Mouse (Mus musculus): ENCODE results near the gene Pou1f1. TPM values are rescaled to one million over a fixed set of nuclear protein-coding genes. Genes with fewer than 3 reads are reported as not detected.

Gene Pou1f1
- polyA plus RNA-seq, 1 experiment from 2014 or later = not detected

GRCm38 (mm10) chr16:65560996-65561962, 41.0 kb downstream of the Pou1f1 start:
- 13% methylated on average over 8 of the region's 8 CpGs for WGBS
- Histone ChIP-seq H3K27ac (ENCODE audit: low read depth, low read length) (0 out of 2 replicates have a peak overlapping the region, but pooled peaks have one; percentile 24), H3K4me2 (replicated peaks; ENCODE audit: low read depth, low read length) (peak overlapping the region; percentile 76), H3K4me1 (ENCODE audit: control insufficient read depth, insufficient read depth, low read length) (peaks cover 5% of the 10 kb centered on the region; the same call in 1 of the 2 replicates), H3K27me3 (ENCODE audit: control insufficient read depth, insufficient read depth, low read length) (no peaks in the 10 kb centered on the region), H3K9me3 (ENCODE audit: control insufficient read depth, low read length) (no peaks in the 10 kb centered on the region), H3K4me3 (ENCODE audit: low read length) (peak overlapping the region; percentile 86), H3K9ac (ENCODE audit: low read depth, low read length) (peak overlapping the region; percentile 85), H3K36me3 (ENCODE audit: control insufficient read depth, insufficient read depth, low read length) (no peaks in the 10 kb centered on the region)
- no peak for ATAC-seq (ENCODE audit: low FRiP score, low TSS enrichment)

GRCm38 (mm10) chr16:65561963-65562863, 41.9 kb downstream of the Pou1f1 start, which contains the start of gene Chmp2b:
Chmp2b (minus strand) TSS chr16:65562726.
- Histone ChIP-seq H3K4me2 (replicated peaks; ENCODE audit: low read depth, low read length) (peak within 1 kb of the TSS; percentile 76), H3K4me3 (ENCODE audit: low read length) (peak within 1 kb of the TSS; percentile 86), H3K27ac (ENCODE audit: low read depth, low read length) (0 out of 2 replicates have a peak within 1 kb of the TSS, but pooled peaks have one; percentile 27), H3K9ac (ENCODE audit: low read depth, low read length) (peak within 1 kb of the TSS; percentile 85), H3K27me3 (ENCODE audit: control insufficient read depth, insufficient read depth, low read length) (no peaks in the 10 kb centered on the region), H3K4me1 (ENCODE audit: control insufficient read depth, insufficient read depth, low read length) (peaks cover 5% of the 10 kb centered on the region; the same call in 1 of the 2 replicates), H3K9me3 (ENCODE audit: control insufficient read depth, low read length) (no peaks in the 10 kb centered on the region), H3K36me3 (ENCODE audit: control insufficient read depth, insufficient read depth, low read length) (no peaks in the 10 kb centered on the region)
- WGBS = under 1% methylated on average over 65 of the region's 69 CpGs
- peak; percentile 94 for ATAC-seq (ENCODE audit: low FRiP score, low TSS enrichment)

GRCm38 (mm10) chr16:65562864-65563206, 42.5 kb downstream of the Pou1f1 start:
- peak overlapping the region; percentile 86 for H3K4me3 ChIP-seq (ENCODE audit: low read length)
- H3K9me3 ChIP-seq (ENCODE audit: control insufficient read depth, low read length) = no peaks in the 10 kb centered on the region
- H3K36me3 ChIP-seq (ENCODE audit: control insufficient read depth, insufficient read depth, low read length) = no peaks in the 10 kb centered on the region
- under 1% methylated on average over 10 of the region's 10 CpGs for WGBS
- peak; percentile 74 for ATAC-seq (ENCODE audit: low FRiP score, low TSS enrichment)
- H3K4me2 ChIP-seq (replicated peaks; ENCODE audit: low read depth, low read length) = peak overlapping the region; percentile 76
- H3K27ac ChIP-seq (ENCODE audit: low read depth, low read length) = no peak overlapping the region
- H3K9ac ChIP-seq (ENCODE audit: low read depth, low read length) = peak overlapping the region; percentile 85
- H3K4me1 ChIP-seq (ENCODE audit: control insufficient read depth, insufficient read depth, low read length) = peaks cover 5% of the 10 kb centered on the region; the same call in 1 of the 2 replicates
- H3K27me3 ChIP-seq (ENCODE audit: control insufficient read depth, insufficient read depth, low read length) = no peaks in the 10 kb centered on the region

- H3K4me3 ChIP-seq (ENCODE audit: low read length) = no peak overlapping the region
- H3K4me1 ChIP-seq (ENCODE audit: control insufficient read depth, insufficient read depth, low read length) = peaks cover 5% of the 10 kb centered on the region; the same call in 1 of the 2 replicates
- H3K27me3 ChIP-seq (ENCODE audit: control insufficient read depth, insufficient read depth, low read length) = no peaks in the 10 kb centered on the region
- H3K9me3 ChIP-seq (ENCODE audit: control insufficient read depth, low read length) = no peaks in the 10 kb centered on the region
- no peak overlapping the region for H3K4me2 ChIP-seq (replicated peaks; ENCODE audit: low read depth, low read length)
- WGBS = 36% methylated on average over 8 of the region's 8 CpGs
- H3K36me3 ChIP-seq (ENCODE audit: control insufficient read depth, insufficient read depth, low read length) = no peaks in the 10 kb centered on the region
- ATAC-seq (ENCODE audit: low FRiP score, low TSS enrichment) = no peak
- H3K27ac ChIP-seq (ENCODE audit: low read depth, low read length) = no peak overlapping the region
- no peak overlapping the region for H3K9ac ChIP-seq (ENCODE audit: low read depth, low read length)
Observed at GRCm38 (mm10) chr16:65564306-65564705, 44.0 kb downstream of the Pou1f1 start.

DNA sequence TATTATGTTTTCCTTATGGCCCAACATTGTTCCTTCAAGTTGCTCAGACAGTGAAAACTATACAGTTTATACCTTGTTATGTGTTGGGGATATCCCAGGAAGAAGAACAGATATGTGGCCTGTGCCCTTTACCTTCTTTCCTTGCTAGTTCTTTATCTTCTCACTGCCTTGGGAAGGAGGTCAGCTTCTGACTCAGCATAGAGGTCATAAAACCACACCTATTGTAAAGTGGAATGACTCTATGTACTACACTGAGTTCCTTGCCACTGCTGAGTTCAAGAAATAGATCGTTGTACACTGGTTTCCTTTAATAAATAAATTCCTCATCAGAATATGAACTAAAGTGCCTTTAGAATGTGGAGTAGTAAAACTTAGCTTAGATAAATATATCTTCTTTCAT, 44.6 kb downstream of the Pou1f1 start:
- H3K9ac ChIP-seq (ENCODE audit: low read depth, low read length) = no peak overlapping the region
- H3K27me3 ChIP-seq (ENCODE audit: control insufficient read depth, insufficient read depth, low read length) = no peaks in the 10 kb centered on the region
- H3K9me3 ChIP-seq (ENCODE audit: control insufficient read depth, low read length) = no peaks in the 10 kb centered on the region
- H3K4me2 ChIP-seq (replicated peaks; ENCODE audit: low read depth, low read length) = no peak overlapping the region
- H3K4me1 ChIP-seq (ENCODE audit: control insufficient read depth, insufficient read depth, low read length) = peaks cover 5% of the 10 kb centered on the region; the same call in 1 of the 2 replicates
- no peak overlapping the region for H3K4me3 ChIP-seq (ENCODE audit: low read length)
- ATAC-seq (ENCODE audit: low FRiP score, low TSS enrichment) = no peak
- no peak overlapping the region for H3K27ac ChIP-seq (ENCODE audit: low read depth, low read length)
- H3K36me3 ChIP-seq (ENCODE audit: control insufficient read depth, insufficient read depth, low read length) = no peaks in the 10 kb centered on the region
- 77% methylated on average over 1 of the region's 1 CpGs for WGBS

DNA sequence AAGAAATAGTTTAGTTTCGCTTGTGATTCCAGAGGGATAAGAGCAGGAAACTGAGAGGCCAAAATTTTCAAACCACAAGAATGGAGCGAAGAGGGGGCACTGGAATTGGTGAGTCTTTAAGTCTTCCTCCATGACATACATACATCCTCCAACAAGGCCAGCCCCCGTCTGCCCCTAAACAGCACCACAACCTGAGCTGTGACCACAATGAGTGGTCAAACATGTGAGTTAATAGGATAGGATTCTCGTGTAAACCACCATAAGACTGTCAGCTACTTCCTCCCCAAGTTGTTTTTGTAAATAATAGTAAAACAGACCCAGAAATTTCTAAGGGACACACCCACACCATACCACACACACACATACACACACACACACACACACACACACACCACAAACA, 48.5 kb downstream of the Pou1f1 start:
- no peaks in the 10 kb centered on the region for H3K36me3 ChIP-seq (ENCODE audit: control insufficient read depth, insufficient read depth, low read length)
- no peak overlapping the region for H3K27ac ChIP-seq (ENCODE audit: low read depth, low read length)
- 74% methylated on average over 4 of the region's 4 CpGs for WGBS
- no peaks in the 10 kb centered on the region for H3K9me3 ChIP-seq (ENCODE audit: control insufficient read depth, low read length)
- H3K4me3 ChIP-seq (ENCODE audit: low read length) = no peak overlapping the region
- H3K27me3 ChIP-seq (ENCODE audit: control insufficient read depth, insufficient read depth, low read length) = no peaks in the 10 kb centered on the region
- H3K4me1 ChIP-seq (ENCODE audit: control insufficient read depth, insufficient read depth, low read length) = no peaks in the 10 kb centered on the region
- no peak overlapping the region for H3K9ac ChIP-seq (ENCODE audit: low read depth, low read length)
- no peak for ATAC-seq (ENCODE audit: low FRiP score, low TSS enrichment)
- no peak overlapping the region for H3K4me2 ChIP-seq (replicated peaks; ENCODE audit: low read depth, low read length)

DNA sequence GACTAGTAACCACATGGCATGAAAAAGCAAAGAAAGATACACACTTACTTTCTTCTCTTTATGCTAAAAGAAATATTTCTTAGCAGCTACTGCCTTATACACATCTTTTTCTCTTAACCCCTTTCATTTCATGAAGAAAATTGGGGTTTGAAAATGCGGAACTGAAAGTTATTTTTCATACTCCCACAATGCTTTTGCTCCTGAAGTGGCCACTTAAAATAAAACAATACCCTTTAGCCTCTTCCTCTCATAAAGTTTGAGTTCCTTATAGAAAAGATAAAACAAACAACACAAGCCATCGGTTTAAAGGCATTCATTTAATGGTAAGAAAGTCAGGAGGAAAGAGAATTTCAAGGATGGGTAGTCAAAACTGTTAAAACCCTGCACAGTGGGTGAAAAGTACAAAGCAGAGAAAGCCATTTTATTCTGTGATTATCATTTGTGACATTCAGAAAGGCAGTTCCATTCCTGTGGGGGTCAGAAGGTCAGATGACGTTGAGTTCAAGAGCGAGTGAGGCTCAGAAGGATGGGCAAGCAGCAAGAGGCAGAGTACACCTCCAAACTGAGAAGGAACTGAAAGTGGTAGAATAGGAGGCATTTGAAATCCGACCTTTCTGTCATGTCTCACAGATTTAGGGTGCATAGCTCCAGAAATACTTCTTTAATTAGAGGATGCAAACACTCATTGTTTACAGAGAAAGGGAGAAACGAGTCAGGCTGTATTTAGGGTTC, 57.2 kb downstream of the Pou1f1 start:
- Histone ChIP-seq H3K9ac (ENCODE audit: low read depth, low read length) (no peak overlapping the region), H3K4me1 (ENCODE audit: control insufficient read depth, insufficient read depth, low read length) (no peaks in the 10 kb centered on the region), H3K4me3 (ENCODE audit: low read length) (no peak overlapping the region), H3K27me3 (ENCODE audit: control insufficient read depth, insufficient read depth, low read length) (no peaks in the 10 kb centered on the region), H3K36me3 (ENCODE audit: control insufficient read depth, insufficient read depth, low read length) (no peaks in the 10 kb centered on the region), H3K4me2 (replicated peaks; ENCODE audit: low read depth, low read length) (no peak overlapping the region), H3K27ac (ENCODE audit: low read depth, low read length) (no peak overlapping the region), H3K9me3 (ENCODE audit: control insufficient read depth, low read length) (no peaks in the 10 kb centered on the region)
- ATAC-seq (ENCODE audit: low FRiP score, low TSS enrichment) = no peak
- 62% methylated on average over 6 of the region's 6 CpGs for WGBS

Measured in kidney, embryonic 14.5 days (tissue).